8 mouse cellular contexts compared by ENCODE assay signal in genomic region chr15:97786412-97787112, GRCm38 (mm10). TPM values are rescaled to one million over a fixed set of nuclear protein-coding genes. Genes with fewer than 3 reads are reported as not detected.
DNase-seq lines count a peak whose midpoint lies in the region; ATAC-seq and TF ChIP-seq lines count a peak whose summit lies in the region.

No protein-coding gene starts in this region.

- TF ChIP-seq CTCF in thymus, adult 2 months (IDR thresholded peaks at IDR 0.05; ENCODE audit: borderline replicate concordance, control insufficient read depth, extremely low read depth, insufficient read depth, low read length, poor library complexity), result no peak
- TF ChIP-seq CTCF in stomach, postnatal 0 days (IDR thresholded peaks at IDR 0.05; ENCODE audit: low read depth), result no peak

- H3K36me3 ChIP-seq in thymus, adult 2 months (ENCODE audit: control insufficient read depth, insufficient read depth, low read length), result 0 out of 2 replicates have a peak, but pooled peaks cover 3% of the 10 kb centered on the region
- H3K36me3 ChIP-seq in stomach, postnatal 0 days (ENCODE audit: control insufficient read depth, insufficient read depth, low read length), result peaks cover 6% of the 10 kb centered on the region; the same call in 1 of the 2 replicates
- no peaks in the 10 kb centered on the region for H3K36me3 ChIP-seq in forebrain, embryonic 11.5 days (ENCODE audit: control insufficient read depth, insufficient read depth, low read length)

- H3K27ac ChIP-seq in thymus, adult 2 months (ENCODE audit: control insufficient read depth, insufficient read depth, low read length), result no peak overlapping the region
- no peak overlapping the region for H3K27ac ChIP-seq in stomach, postnatal 0 days (replicated peaks)
- no peak overlapping the region for H3K27ac ChIP-seq in forebrain, embryonic 11.5 days (ENCODE audit: low read depth, low read length)

- no peak overlapping the region for H3K9ac ChIP-seq in stomach, postnatal 0 days (ENCODE audit: low read length)
- H3K9ac ChIP-seq in forebrain, embryonic 11.5 days (ENCODE audit: low read length), result no peak overlapping the region

- intact Hi-C loops in heart, postnatal 14 days (cut with DNase I), result no loop called here

- H3K27me3 ChIP-seq in thymus, adult 2 months (ENCODE audit: control insufficient read depth, insufficient read depth, low read length), result no peaks in the 10 kb centered on the region
- H3K27me3 ChIP-seq in stomach, postnatal 0 days (ENCODE audit: control insufficient read depth, insufficient read depth, low read length), result no peaks in the 10 kb centered on the region
- peaks cover 8% of the 10 kb centered on the region for H3K27me3 ChIP-seq in forebrain, embryonic 11.5 days (ENCODE audit: control insufficient read depth, insufficient read depth, low read length)

- no peaks in the 10 kb centered on the region for H3K9me3 ChIP-seq in stomach, postnatal 0 days (ENCODE audit: control insufficient read depth, low read length)
- no peaks in the 10 kb centered on the region for H3K9me3 ChIP-seq in forebrain, embryonic 11.5 days (ENCODE audit: control insufficient read depth, low read length)

- H3K4me2 ChIP-seq in stomach, postnatal 0 days (replicated peaks; ENCODE audit: low read depth), result no peak overlapping the region
- H3K4me2 ChIP-seq in forebrain, embryonic 11.5 days (ENCODE audit: low read depth, low read length, severe bottlenecking), result no peak overlapping the region

- WGBS in thymus, adult 2 months, result 16% methylated on average over 10 of the region's 10 CpGs
- WGBS in stomach, postnatal 0 days, result 60% methylated on average over 10 of the region's 10 CpGs
- 82% methylated on average over 10 of the region's 10 CpGs for WGBS in forebrain, embryonic 11.5 days

- TF ChIP-seq POLR2A in thymus, adult 2 months (IDR thresholded peaks at IDR 0.05; ENCODE audit: control insufficient read depth, extremely low read depth, insufficient read depth, low read length, poor library complexity), result no peak

- no peak overlapping the region for H3K4me3 ChIP-seq in thymus, adult 2 months (ENCODE audit: control insufficient read depth, insufficient read depth, low read length)
- no peak overlapping the region for H3K4me3 ChIP-seq in stomach, postnatal 0 days (ENCODE audit: low read depth, low read length)
- H3K4me3 ChIP-seq in forebrain, embryonic 11.5 days (ENCODE audit: low read depth, low read length), result no peak overlapping the region

- peaks cover 41% of the 10 kb centered on the region for H3K4me1 ChIP-seq in thymus, adult 2 months (replicated peaks; ENCODE audit: control insufficient read depth, insufficient read depth, low read length)
- H3K4me1 ChIP-seq in stomach, postnatal 0 days (replicated peaks; ENCODE audit: control insufficient read depth, insufficient read depth), result peaks cover 5% of the 10 kb centered on the region; the same call in 1 of the 2 replicates
- H3K4me1 ChIP-seq in forebrain, embryonic 11.5 days (replicated peaks; ENCODE audit: control insufficient read depth, insufficient read depth, low read length), result peaks cover 9% of the 10 kb centered on the region; the same call in 1 of the 2 replicates

- TF ChIP-seq EP300 in stomach, postnatal 0 days (optimal IDR thresholded peaks at IDR 0.05), result no peak

- ATAC-seq in stomach, postnatal 0 days (ENCODE audit: low FRiP score, low TSS enrichment), result no peak
- no peak for ATAC-seq in megakaryocyte-erythroid progenitor cell, adult 5-6 weeks (replicated peaks; ENCODE audit: low FRiP score, low TSS enrichment, poor library complexity, severe bottlenecking)
- ATAC-seq in forebrain, embryonic 11.5 days (replicated peaks; ENCODE audit: low FRiP score), result no peak

- peak; percentile 95 for DNase-seq in heart, adult 11 months
- DNase-seq in heart, postnatal 14 days, result no peak
- peak; percentile 48 for DNase-seq in thymus, postnatal 4 days
- no peak for DNase-seq in thymus, adult 2 months
- DNase-seq in kidney, postnatal 25 days, result peak; percentile 43 to 74
- no peak for DNase-seq in stomach, postnatal 0 days (ENCODE audit: low spot score)
- DNase-seq in forebrain, embryonic 11.5 days (ENCODE audit: low spot score), result no peak

RNA-seq across cellular contexts. Expression of gene Slc48a1, which starts 8.2 kb away (rescaled TPM):
- total RNA-seq in heart, postnatal 14 days (2021), result 10 to 100 TPM; 78.3 to 78.9 TPM
- 62.1 and 62.8 TPM in 2 replicates for polyA plus RNA-seq in thymus, adult 2 months (2012; rRNA removed)
- polyA plus RNA-seq in stomach, postnatal 0 days (2015; fragmentation: Nextera tagmentation; extraction: Ambion mirVana), result 36.7 and 40.7 TPM in 2 replicates
- 91.5 and 112 TPM in 2 replicates for total RNA-seq in megakaryocyte-erythroid progenitor cell, adult 5-6 weeks (2014; fragmentation: Nextera tagmentation)
- total RNA-seq in megakaryocyte-erythroid progenitor cell, adult 5-6 weeks (2017), result 53.7 and 72.6 TPM in 2 replicates
- 32.1 and 32.9 TPM in 2 replicates for polyA plus RNA-seq in forebrain, embryonic 11.5 days (2014; fragmentation: Nextera tagmentation; extraction: Ambion mirVana)

RNA-seq across cellular contexts. Expression of gene Rapgef3, which starts 18.8 kb away (rescaled TPM):
- total RNA-seq in heart, postnatal 14 days (2021), result 10 to 100 TPM; 32.7 to 34.3 TPM
- 276 and 278 TPM in 2 replicates for polyA plus RNA-seq in thymus, adult 2 months (2012; rRNA removed)
- polyA plus RNA-seq in stomach, postnatal 0 days (2015; fragmentation: Nextera tagmentation; extraction: Ambion mirVana), result 3.2 and 4.2 TPM in 2 replicates
- 12.0 and 13.1 TPM in 2 replicates for total RNA-seq in megakaryocyte-erythroid progenitor cell, adult 5-6 weeks (2014; fragmentation: Nextera tagmentation)
- total RNA-seq in megakaryocyte-erythroid progenitor cell, adult 5-6 weeks (2017), result 6.8 and 8.2 TPM in 2 replicates
- polyA plus RNA-seq in forebrain, embryonic 11.5 days (2014; fragmentation: Nextera tagmentation; extraction: Ambion mirVana), result 4.8 and 5.5 TPM in 2 replicates

RNA-seq across cellular contexts. Expression of gene Endou, which starts 55.4 kb away (rescaled TPM):
- 1 to 10 TPM; 1.8 to 4.9 TPM for total RNA-seq in heart, postnatal 14 days (2021)
- polyA plus RNA-seq in thymus, adult 2 months (2012; rRNA removed), result 276 and 294 TPM in 2 replicates
- 37.0 and 38.3 TPM in 2 replicates for polyA plus RNA-seq in stomach, postnatal 0 days (2015; fragmentation: Nextera tagmentation; extraction: Ambion mirVana)
- total RNA-seq in megakaryocyte-erythroid progenitor cell, adult 5-6 weeks (2014; fragmentation: Nextera tagmentation), result 0.87 TPM in 1 of 2 replicates, not detected in the other
- not detected in 2 replicates for total RNA-seq in megakaryocyte-erythroid progenitor cell, adult 5-6 weeks (2017)
- 0.33 TPM in 1 of 2 replicates, not detected in the other for polyA plus RNA-seq in forebrain, embryonic 11.5 days (2014; fragmentation: Nextera tagmentation; extraction: Ambion mirVana)

RNA-seq across cellular contexts. Expression of gene Hdac7, which starts 57.7 kb away (rescaled TPM):
- total RNA-seq in heart, postnatal 14 days (2021), result 10 to 100 TPM; 45.9 to 52.5 TPM
- 827 and 963 TPM in 2 replicates for polyA plus RNA-seq in thymus, adult 2 months (2012; rRNA removed)
- polyA plus RNA-seq in stomach, postnatal 0 days (2015; fragmentation: Nextera tagmentation; extraction: Ambion mirVana), result 8.0 and 9.4 TPM in 2 replicates
- total RNA-seq in megakaryocyte-erythroid progenitor cell, adult 5-6 weeks (2014; fragmentation: Nextera tagmentation), result 129 and 194 TPM in 2 replicates
- 24.8 and 35.6 TPM in 2 replicates for total RNA-seq in megakaryocyte-erythroid progenitor cell, adult 5-6 weeks (2017)
- 23.9 and 26.4 TPM in 2 replicates for polyA plus RNA-seq in forebrain, embryonic 11.5 days (2014; fragmentation: Nextera tagmentation; extraction: Ambion mirVana)

Comparison
In these comparisons a context has a peak if more than half of its experiments do, and no peak if none do; other contexts are left out.
1. DNase-seq: peak in heart, adult 11 months (single experiment), thymus, postnatal 4 days (single experiment) and kidney, postnatal 25 days (2 of 2); none in heart, postnatal 14 days (0 of 2), thymus, adult 2 months (single experiment), stomach, postnatal 0 days (single experiment) and forebrain, embryonic 11.5 days (single experiment).
2. RNA of gene Rapgef3, which starts 18.8 kb away (polyA plus RNA-seq): 276 to 278 TPM in thymus, adult 2 months; 4.8 to 5.5 TPM in forebrain, embryonic 11.5 days and 3.2 to 4.2 TPM in stomach, postnatal 0 days; every median in the first group is over 10 times any median in the second.
3. RNA of gene Endou, which starts 55.4 kb away (polyA plus RNA-seq): 276 to 294 TPM in thymus, adult 2 months and 37.0 to 38.3 TPM in stomach, postnatal 0 days; 0.33 TPM in forebrain, embryonic 11.5 days; every median in the first group is over 10 times any median in the second.